Mouse (Mus musculus) MEL (cell line): Measurements from ENCODE around the gene Tgm2.

Experiments
- CHD2 ChIP-seq: IDR thresholded peaks from 2 replicates; pipeline ENCODE4 v1.6.1; 2011; ENCODE audit warnings: low read length, improper control_type of control experiment
- CTCF ChIP-seq, 3 experiments: IDR thresholded peaks in 2 of 3; conservative IDR thresholded peaks in 1 of 3; 2 replicates each; pipeline ENCODE4 v1.5.1; 2011 to 2012; ENCODE audit warnings: low read length in 3 of 3, low read depth in 2 of 3, mild to moderate bottlenecking in 2 of 3, improper control_type of control experiment in 1 of 3, inconsistent platforms in 1 of 3, mixed read lengths in 1 of 3, moderate library complexity in 1 of 3; ENCODE audit not compliant: control insufficient read depth in 1 of 3, insufficient read depth in 1 of 3, poor library complexity in 1 of 3, severe bottlenecking in 1 of 3
- POLR2AphosphoS5 ChIP-seq: IDR thresholded peaks from 2 replicates; pipeline ENCODE4 v1.6.1; 2012; ENCODE audit warnings: low read depth, borderline replicate concordance, mild to moderate bottlenecking, inconsistent platforms, low read length, moderate library complexity, mixed read lengths
- RCOR1 ChIP-seq: IDR thresholded peaks from 2 replicates; pipeline ENCODE4 v1.6.1; 2012; ENCODE audit warnings: low read depth, mild to moderate bottlenecking, inconsistent platforms, low read length, improper control_type of control experiment
- SMC3 ChIP-seq: IDR thresholded peaks from 2 replicates; pipeline ENCODE4 v1.6.1; 2011; ENCODE audit warnings: low read depth, low read length, improper control_type of control experiment

DNA sequence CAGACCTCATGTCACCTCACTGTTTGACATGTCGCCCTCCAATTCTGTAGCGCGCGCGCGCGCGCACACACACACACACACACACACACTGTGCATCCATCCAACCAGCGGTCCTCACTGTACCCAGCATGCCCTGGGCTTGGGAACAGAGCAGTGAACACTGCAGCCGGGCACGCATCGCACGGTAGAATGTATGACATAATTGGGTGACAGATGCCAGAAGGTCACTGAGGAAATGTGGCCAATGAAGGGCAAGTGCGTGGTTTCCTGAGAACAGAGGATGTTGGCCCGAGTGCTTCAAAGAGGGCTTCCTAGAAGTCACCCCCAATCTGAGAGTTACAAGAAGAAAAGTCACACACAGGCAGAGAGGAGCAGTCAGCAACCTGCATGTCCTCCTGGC lies 28.7 kb upstream of the Tgm2 start:
- TF ChIP-seq CTCF (IDR thresholded peaks at IDR 0.05 in 2 of 3, conservative IDR thresholded peaks at IDR 0.05 in 1 of 3; ENCODE audit: control insufficient read depth in 1 of 3, insufficient read depth in 1 of 3, low read depth in 2 of 3, low read length in 3 of 3, poor library complexity in 1 of 3, severe bottlenecking in 1 of 3), result no peak
- TF ChIP-seq POLR2AphosphoS5, result no peak
- no peak for TF ChIP-seq SMC3
- TF ChIP-seq RCOR1, result no peak
- TF ChIP-seq CHD2, result no peak
